Mouse (Mus musculus) G1E (cell line): ENCODE results near the gene Rapgef3. TPM values are rescaled to one million over a fixed set of nuclear protein-coding genes. Genes with fewer than 3 reads are reported as not detected.

ENCODE experiments used
- ATAC-seq: 2 replicates; pipeline ENCODE4 v1.8.0; 2016; ENCODE audit warnings: mild to moderate bottlenecking; ENCODE audit not compliant: insufficient number of reproducible peaks, poor library complexity, low FRiP score, severe bottlenecking; ENCODE audit errors: extremely low read depth
- DNase-seq: peaks from one replicate; pipeline ENCODE4 v3.0.0; 2012; ENCODE audit warnings: low spot score
- H3K27me3 ChIP-seq: 2 replicates; pipeline ENCODE4 v1.6.1; 2012; ENCODE audit warnings: mild to moderate bottlenecking, low read length, inconsistent platforms; ENCODE audit not compliant: insufficient read depth
- H3K36me3 ChIP-seq: replicated peaks from 2 replicates; pipeline ENCODE3; 2012; ENCODE audit warnings: mild to moderate bottlenecking, inconsistent platforms
- H3K4me1 ChIP-seq: 2 replicates; pipeline ENCODE4 v1.6.1; 2012; ENCODE audit warnings: low read depth, low read length, inconsistent platforms, mixed read lengths; ENCODE audit not compliant: insufficient read depth
- H3K4me3 ChIP-seq: 2 replicates; pipeline ENCODE4 v1.5.1; 2012; ENCODE audit warnings: low read depth, mild to moderate bottlenecking, inconsistent platforms, low read length, moderate library complexity, mixed read lengths
- H3K9me3 ChIP-seq: replicated peaks from 2 replicates; pipeline ENCODE4 v1.6.1; 2012; ENCODE audit warnings: inconsistent platforms
- CTCF ChIP-seq: IDR thresholded peaks from 2 replicates; pipeline ENCODE4 v1.5.1; 2012; ENCODE audit warnings: low read depth, low read length, inconsistent platforms, mixed read lengths
- GATA1 ChIP-seq: IDR thresholded peaks from 2 replicates; pipeline ENCODE4 v1.6.1; 2012; ENCODE audit warnings: borderline replicate concordance, low read length, inconsistent platforms, mixed read lengths
- GATA2 ChIP-seq: IDR thresholded peaks from 2 replicates; pipeline ENCODE4 v1.6.1; 2012; ENCODE audit warnings: low read depth, low read length, inconsistent platforms, borderline replicate concordance
- POLR2AphosphoS5 ChIP-seq: IDR thresholded peaks from 2 replicates; pipeline ENCODE4 v1.6.1; 2012; ENCODE audit warnings: low read depth, low read length, inconsistent platforms; ENCODE audit not compliant: insufficient replicate concordance
- TAL1 ChIP-seq: conservative IDR thresholded peaks from 2 replicates; pipeline ENCODE4 v1.6.1; 2012; ENCODE audit warnings: low read depth, low read length, inconsistent platforms, mixed read lengths
- polyA plus RNA-seq: library from polyadenylated mRNA; stranded (reverse); fragments of >175 nt; gene quantifications from 2 replicates; pipeline ENCODE4 v1.2.3, GENCODE M21; 2012
- total RNA-seq, 2 experiments: library from RNA; stranded (forward) in 1 of 2; stranded (reverse) in 1 of 2; fragments of 200-1000 nt in 1 of 2; fragments of >200 nt in 1 of 2; fragmentation: Nextera tagmentation in 1 of 2; gene quantifications; 2 replicates each; pipeline ENCODE4 v1.2.3; 2014 to 2017

The Rapgef3 gene
- total and polyA plus RNA-seq, 3 experiments: 0.05 to 0.23 TPM; not detected in 1

- Histone ChIP-seq H3K4me3 (no peak overlapping the region; the same call in 1 of the 2 replicates), H3K36me3 (peaks cover 98% of the 10 kb centered on the region), H3K4me1 (peaks cover 57% of the 10 kb centered on the region), H3K9me3 (no peaks in the 10 kb centered on the region), H3K27me3 (no peaks in the 10 kb centered on the region)
- no peak for TF ChIP-seq TAL1
- no peak for TF ChIP-seq CTCF
- TF ChIP-seq GATA2: no peak
- no peak for TF ChIP-seq POLR2AphosphoS5
- no peak for TF ChIP-seq GATA1
- ATAC-seq (no peak), DNase-seq (no peak)
These were observed 44.4 kb upstream of the Rapgef3 start for GRCm38 (mm10) chr15:97812126-97812525.

DNA sequence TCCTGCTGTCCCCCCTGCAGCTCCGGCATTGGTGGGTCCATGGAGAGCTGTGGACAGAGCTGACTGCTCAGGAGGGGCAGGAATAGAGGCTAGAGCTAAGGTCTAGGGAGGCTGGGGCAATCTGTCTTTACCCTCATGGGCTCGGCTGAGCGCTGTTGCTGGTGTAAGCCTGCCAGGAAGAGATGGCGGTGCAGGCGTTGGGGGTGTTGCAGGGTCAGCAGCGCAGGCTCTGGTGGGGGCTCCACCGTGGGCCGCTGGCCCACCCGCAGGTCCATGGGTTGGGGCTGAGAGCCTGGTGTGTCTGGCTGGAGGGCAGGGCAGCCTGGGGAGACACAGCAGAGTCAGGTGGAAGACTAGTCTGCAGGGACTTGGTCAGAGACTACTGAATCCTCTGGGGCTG, 43.5 kb upstream of the Rapgef3 start:
- H3K4me1 ChIP-seq: peaks cover 50% of the 10 kb centered on the region
- ATAC-seq (no peak), DNase-seq (no peak)
- no peaks in the 10 kb centered on the region for H3K27me3 ChIP-seq
- peaks cover 100% of the 10 kb centered on the region for H3K36me3 ChIP-seq
- TF ChIP-seq GATA1: no peak
- TF ChIP-seq GATA2: no peak
- TF ChIP-seq CTCF: no peak
- TF ChIP-seq POLR2AphosphoS5: no peak
- TF ChIP-seq TAL1: no peak
- H3K9me3 ChIP-seq: no peaks in the 10 kb centered on the region
- no peak overlapping the region for H3K4me3 ChIP-seq

- H3K9me3 ChIP-seq: no peaks in the 10 kb centered on the region
- ATAC-seq (no peak), DNase-seq (no peak)
- H3K4me3 ChIP-seq: no peak overlapping the region
- H3K27me3 ChIP-seq: no peaks in the 10 kb centered on the region
- TF ChIP-seq GATA2: no peak
- no peak for TF ChIP-seq GATA1
- peaks cover 41% of the 10 kb centered on the region for H3K4me1 ChIP-seq
- peaks cover 98% of the 10 kb centered on the region for H3K36me3 ChIP-seq
These were observed 42.6 kb upstream of the Rapgef3 start for GRCm38 (mm10) chr15:97810399-97810798.

GRCm38 (mm10) chr15:97809942-97810341, 42.2 kb upstream of the Rapgef3 start:
- DNase-seq (no peak), ATAC-seq (no peak)
- TF ChIP-seq POLR2AphosphoS5 (no peak), TAL1 (no peak), GATA2 (no peak), GATA1 (no peak)
- H3K9me3 ChIP-seq: no peaks in the 10 kb centered on the region
- peaks cover 37% of the 10 kb centered on the region for H3K4me1 ChIP-seq
- peaks cover 97% of the 10 kb centered on the region for H3K36me3 ChIP-seq
- H3K4me3 ChIP-seq: no peak overlapping the region
- no peaks in the 10 kb centered on the region for H3K27me3 ChIP-seq

GRCm38 (mm10) chr15:97809206-97809605, 41.4 kb upstream of the Rapgef3 start:
- Histone ChIP-seq H3K4me3 (no peak overlapping the region), H3K36me3 (peaks cover 94% of the 10 kb centered on the region), H3K9me3 (no peaks in the 10 kb centered on the region), H3K4me1 (peaks cover 29% of the 10 kb centered on the region), H3K27me3 (no peaks in the 10 kb centered on the region)
- ATAC-seq (no peak), DNase-seq (no peak)
- no peak for TF ChIP-seq TAL1
- no peak for TF ChIP-seq CTCF
- TF ChIP-seq GATA1: no peak
- TF ChIP-seq POLR2AphosphoS5: no peak
- no peak for TF ChIP-seq GATA2

DNA sequence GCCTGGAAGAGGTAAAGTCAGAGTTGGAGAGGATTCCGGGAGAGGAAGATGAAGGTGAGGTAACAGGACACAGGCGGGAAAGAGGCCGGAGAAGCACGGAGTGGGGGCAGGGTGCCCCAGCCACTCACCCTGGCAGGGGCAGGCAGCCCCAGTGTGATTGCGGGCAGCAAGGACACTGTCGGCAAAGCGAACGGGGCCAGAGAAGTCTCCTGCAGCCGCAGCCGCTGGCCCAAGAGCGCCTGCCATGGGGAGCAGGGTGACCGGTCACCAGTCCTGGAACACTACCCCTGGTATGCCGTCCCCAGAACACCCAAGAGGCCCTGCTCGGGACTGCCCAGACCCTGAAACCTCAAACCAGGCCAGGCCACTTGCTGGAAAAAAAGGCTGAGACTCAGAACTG, 40.8 kb upstream of the Rapgef3 start:
- H3K36me3 ChIP-seq: peaks cover 90% of the 10 kb centered on the region
- TF ChIP-seq TAL1 (no peak), POLR2AphosphoS5 (no peak), GATA2 (no peak), CTCF (no peak), GATA1 (no peak)
- H3K27me3 ChIP-seq: no peaks in the 10 kb centered on the region
- no peak for DNase-seq
- ATAC-seq: no peak
- H3K4me3 ChIP-seq: no peak overlapping the region
- H3K9me3 ChIP-seq: no peaks in the 10 kb centered on the region
- peaks cover 23% of the 10 kb centered on the region for H3K4me1 ChIP-seq

- ATAC-seq: no peak
- H3K36me3 ChIP-seq: peaks cover 89% of the 10 kb centered on the region
These were observed 40.1 kb upstream of the Rapgef3 start for GRCm38 (mm10) chr15:97807867-97808266.

More at GRCm38 (mm10) chr15:97807867-97808266, 40.1 kb upstream of the Rapgef3 start:
- Histone ChIP-seq H3K4me1 (peaks cover 16% of the 10 kb centered on the region), H3K4me3 (no peak overlapping the region), H3K9me3 (no peaks in the 10 kb centered on the region), H3K27me3 (no peaks in the 10 kb centered on the region)
- TF ChIP-seq GATA2: no peak
- no peak for TF ChIP-seq TAL1
- no peak for TF ChIP-seq GATA1
- TF ChIP-seq POLR2AphosphoS5: no peak
- TF ChIP-seq CTCF: no peak
- no peak for DNase-seq
